Mouse (Mus musculus) limb, embryonic 15.5 days (tissue): ENCODE results near the gene Negr1. TPM values are rescaled to one million over a fixed set of nuclear protein-coding genes. Genes with fewer than 3 reads are reported as not detected.

ENCODE experiments used
- ATAC-seq: fragments of 200-750 bp; cut with Nextera tagmentation; 2 replicates; pipeline ENCODE4 v1.8.0; 2017; ENCODE audit warnings: low read depth, moderate TSS enrichment; ENCODE audit not compliant: insufficient number of reproducible peaks, low FRiP score, low TSS enrichment
- H3K27ac ChIP-seq: fragments of 300-500 bp; sonication (generic); 2 replicates; pipeline ENCODE4 v1.5.1; 2015; ENCODE audit warnings: moderate library complexity, mild to moderate bottlenecking, inconsistent platforms
- H3K27me3 ChIP-seq: fragments of 300-500 bp; sonication (generic); 2 replicates; pipeline ENCODE4 v1.6.1; 2015; ENCODE audit warnings: inconsistent platforms
- H3K36me3 ChIP-seq: fragments of 300-500 bp; sonication (generic); 2 replicates; pipeline ENCODE4 v1.6.1; 2015; ENCODE audit warnings: inconsistent platforms
- H3K4me1 ChIP-seq: fragments of 300-500 bp; sonication (generic); 2 replicates; pipeline ENCODE4 v1.6.1; 2015; ENCODE audit warnings: inconsistent platforms
- H3K4me2 ChIP-seq: fragments of 300-500 bp; sonication (generic); 2 replicates; pipeline ENCODE4 v1.6.1; 2015; ENCODE audit warnings: mild to moderate bottlenecking, inconsistent platforms
- H3K4me3 ChIP-seq: fragments of 300-500 bp; sonication (generic); 2 replicates; pipeline ENCODE4 v1.5.1; 2015; ENCODE audit warnings: mild to moderate bottlenecking, inconsistent platforms
- H3K9ac ChIP-seq: fragments of 300-500 bp; sonication (generic); 2 replicates; pipeline ENCODE4 v1.6.1; 2015; ENCODE audit warnings: inconsistent platforms
- H3K9me3 ChIP-seq: fragments of 300-500 bp; sonication (generic); 2 replicates; pipeline ENCODE4 v1.6.1; 2016; ENCODE audit warnings: inconsistent platforms
- WGBS: fragments of 180-500 bp; shearing (Covaris S2); methylation state at CpG from one replicate; pipeline ENCODE4 v1.1.7; 2015; 5-methylcytosine and 5-hydroxymethylcytosine counted together
- polyA plus RNA-seq: library from polyadenylated mRNA; unstranded; fragments of >200 nt; fragmentation: Nextera tagmentation; extraction: Ambion mirVana; gene quantifications from 2 replicates; pipeline ENCODE4 v1.2.1, GENCODE M21; 2015

Gene Negr1
- polyA plus RNA-seq, 1 experiment from 2014 or later: 6.8 TPM

- no peaks in the 10 kb centered on the region for H3K9me3 ChIP-seq
- H3K4me1 ChIP-seq: 0 out of 2 replicates have a peak, but pooled peaks cover 6% of the 10 kb centered on the region
- H3K9ac ChIP-seq: no peak overlapping the region
- H3K27ac ChIP-seq: no peak overlapping the region
- no peak overlapping the region for H3K4me2 ChIP-seq
- WGBS: 40% methylated on average over 8 of the region's 8 CpGs
- no peaks in the 10 kb centered on the region for H3K27me3 ChIP-seq
- H3K36me3 ChIP-seq: no peaks in the 10 kb centered on the region
- ATAC-seq: no peak
- H3K4me3 ChIP-seq: no peak overlapping the region
Measured at GRCm38 (mm10) chr3:157188939-157189725, 627.5 kb downstream of the Negr1 start.

GRCm38 (mm10) chr3:157189834-157190233 is 628.2 kb downstream of the Negr1 start:
- Histone ChIP-seq H3K4me3 (no peak overlapping the region), H3K27me3 (no peaks in the 10 kb centered on the region), H3K4me1 (0 out of 2 replicates have a peak, but pooled peaks cover 6% of the 10 kb centered on the region), H3K36me3 (no peaks in the 10 kb centered on the region), H3K9ac (no peak overlapping the region), H3K27ac (no peak overlapping the region), H3K4me2 (no peak overlapping the region), H3K9me3 (no peaks in the 10 kb centered on the region)
- ATAC-seq: no peak
- WGBS: 80% methylated on average over 4 of the region's 4 CpGs

DNA sequence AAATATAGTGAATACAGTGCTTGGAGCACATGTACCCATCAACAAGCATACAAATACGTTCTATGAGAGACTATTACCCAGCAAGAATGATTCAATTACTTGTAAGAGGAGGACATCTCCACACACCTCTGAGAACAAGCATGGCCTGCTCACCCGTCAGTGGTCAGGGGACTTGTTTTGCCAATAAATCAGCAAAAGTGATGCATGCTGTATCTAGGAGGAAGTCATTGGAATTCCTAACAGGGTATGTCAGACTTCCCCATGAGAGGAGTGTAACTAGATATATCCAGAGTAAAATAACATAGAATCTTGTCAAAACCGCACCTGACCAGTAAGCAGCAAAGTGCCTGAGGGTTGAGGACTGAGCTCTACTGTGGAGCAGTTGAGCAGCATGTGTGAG is 629.0 kb downstream of the Negr1 start:
- H3K4me2 ChIP-seq: no peak overlapping the region
- no peaks in the 10 kb centered on the region for H3K27me3 ChIP-seq
- H3K9me3 ChIP-seq: no peaks in the 10 kb centered on the region
- H3K36me3 ChIP-seq: no peaks in the 10 kb centered on the region
- 63% methylated on average over 3 of the region's 3 CpGs for WGBS
- H3K9ac ChIP-seq: no peak overlapping the region
- H3K27ac ChIP-seq: no peak overlapping the region
- H3K4me3 ChIP-seq: no peak overlapping the region
- no peak for ATAC-seq
- 0 out of 2 replicates have a peak, but pooled peaks cover 6% of the 10 kb centered on the region for H3K4me1 ChIP-seq

DNA sequence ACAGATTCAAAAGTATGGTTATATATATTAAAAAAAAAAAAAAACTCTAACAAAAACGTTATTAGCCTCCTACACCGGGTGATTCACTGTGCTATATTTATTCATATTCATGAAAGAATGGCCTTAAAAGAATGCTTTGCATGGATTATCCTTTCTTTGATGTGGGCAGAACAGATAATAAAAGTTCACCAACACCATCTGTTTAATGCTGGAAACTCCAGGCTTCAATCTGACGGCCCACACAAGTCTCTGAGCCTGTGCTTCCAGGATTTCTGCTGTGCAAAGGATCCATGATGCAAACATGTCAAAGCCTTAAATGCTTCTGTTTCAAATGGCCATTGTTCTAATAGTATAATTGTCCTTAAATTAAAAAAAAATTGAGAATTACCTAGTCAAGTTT is 630.4 kb downstream of the Negr1 start:
- Histone ChIP-seq H3K4me2 (no peak overlapping the region), H3K27ac (no peak overlapping the region), H3K4me3 (no peak overlapping the region), H3K4me1 (0 out of 2 replicates have a peak, but pooled peaks cover 6% of the 10 kb centered on the region), H3K36me3 (no peaks in the 10 kb centered on the region), H3K9me3 (no peaks in the 10 kb centered on the region), H3K27me3 (no peaks in the 10 kb centered on the region), H3K9ac (no peak overlapping the region)
- 60% methylated on average over 3 of the region's 3 CpGs for WGBS
- ATAC-seq: no peak

DNA sequence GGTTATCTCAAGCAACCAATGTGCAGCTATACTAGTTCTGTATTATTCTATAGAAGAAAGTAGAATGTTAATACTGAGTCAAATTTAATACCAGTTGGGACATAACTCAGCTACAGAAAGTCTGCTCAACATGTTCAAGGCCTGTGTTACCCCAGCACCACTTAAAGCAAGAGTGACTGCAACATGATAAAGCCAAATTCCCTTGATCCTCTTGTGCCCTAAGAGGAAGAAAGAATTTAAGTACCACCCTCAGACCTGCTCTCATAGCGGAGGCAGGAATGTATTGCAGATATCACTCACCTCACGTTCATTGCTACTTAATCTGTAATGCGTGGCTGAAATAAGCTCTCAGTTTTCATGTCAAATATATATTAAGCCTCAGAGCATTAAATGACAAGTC is 631.5 kb downstream of the Negr1 start:
- Histone ChIP-seq H3K27me3 (no peaks in the 10 kb centered on the region), H3K4me1 (0 out of 2 replicates have a peak, but pooled peaks cover 6% of the 10 kb centered on the region), H3K36me3 (no peaks in the 10 kb centered on the region), H3K4me2 (no peak overlapping the region), H3K27ac (no peak overlapping the region), H3K4me3 (no peak overlapping the region), H3K9me3 (no peaks in the 10 kb centered on the region), H3K9ac (no peak overlapping the region)
- 74% methylated on average over 3 of the region's 3 CpGs for WGBS
- ATAC-seq: no peak

DNA sequence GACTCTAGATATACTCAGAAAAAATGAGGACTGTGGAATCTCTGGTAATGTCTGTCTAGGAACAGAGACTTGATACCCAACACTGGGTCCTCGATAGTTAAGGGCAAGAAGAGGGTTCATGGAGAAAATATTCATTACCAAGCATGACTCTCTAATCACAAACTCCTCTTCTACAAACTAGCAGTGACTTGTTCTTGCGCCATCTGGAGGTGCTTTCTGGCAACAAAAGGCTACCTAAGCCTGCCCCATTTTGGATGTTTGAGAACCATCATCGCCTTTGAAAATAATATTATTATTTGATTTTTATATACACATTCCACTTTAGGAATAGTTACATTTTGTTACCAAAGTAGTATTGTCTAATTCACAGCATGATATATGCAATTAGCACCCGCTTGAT is 637.1 kb downstream of the Negr1 start:
- ATAC-seq: no peak
- WGBS: 82% methylated on average over 4 of the region's 4 CpGs

GRCm38 (mm10) chr3:157201726-157202125 is 640.1 kb downstream of the Negr1 start:
- no peaks in the 10 kb centered on the region for H3K9me3 ChIP-seq
- WGBS: 93% methylated on average over 2 of the region's 2 CpGs
- no peaks in the 10 kb centered on the region for H3K27me3 ChIP-seq
- H3K4me1 ChIP-seq: no peaks in the 10 kb centered on the region
- H3K4me3 ChIP-seq: no peak overlapping the region
- no peak overlapping the region for H3K27ac ChIP-seq
- no peak overlapping the region for H3K4me2 ChIP-seq
- ATAC-seq: no peak
- no peak overlapping the region for H3K9ac ChIP-seq
- H3K36me3 ChIP-seq: no peaks in the 10 kb centered on the region

More for the DNA sequence above, 637.1 kb downstream of the Negr1 start:
- Histone ChIP-seq H3K9ac (no peak overlapping the region), H3K36me3 (no peaks in the 10 kb centered on the region), H3K9me3 (no peaks in the 10 kb centered on the region), H3K27ac (no peak overlapping the region), H3K4me2 (no peak overlapping the region), H3K4me3 (no peak overlapping the region), H3K27me3 (no peaks in the 10 kb centered on the region), H3K4me1 (no peaks in the 10 kb centered on the region)

- Histone ChIP-seq H3K36me3 (no peaks in the 10 kb centered on the region), H3K4me1 (no peaks in the 10 kb centered on the region), H3K9ac (no peak overlapping the region), H3K9me3 (no peaks in the 10 kb centered on the region), H3K4me3 (no peak overlapping the region), H3K27ac (no peak overlapping the region), H3K4me2 (no peak overlapping the region), H3K27me3 (no peaks in the 10 kb centered on the region)
- no peak for ATAC-seq
- 61% methylated on average over 8 of the region's 8 CpGs for WGBS
Measured at GRCm38 (mm10) chr3:157203573-157203972, 642.0 kb downstream of the Negr1 start.

GRCm38 (mm10) chr3:157206752-157207151 is 645.2 kb downstream of the Negr1 start:
- Histone ChIP-seq H3K4me1 (no peaks in the 10 kb centered on the region), H3K27ac (no peak overlapping the region), H3K27me3 (no peaks in the 10 kb centered on the region), H3K36me3 (no peaks in the 10 kb centered on the region), H3K9me3 (no peaks in the 10 kb centered on the region), H3K9ac (no peak overlapping the region), H3K4me2 (no peak overlapping the region), H3K4me3 (no peak overlapping the region)
- WGBS: 75% methylated on average over 3 of the region's 3 CpGs
- ATAC-seq: no peak

DNA sequence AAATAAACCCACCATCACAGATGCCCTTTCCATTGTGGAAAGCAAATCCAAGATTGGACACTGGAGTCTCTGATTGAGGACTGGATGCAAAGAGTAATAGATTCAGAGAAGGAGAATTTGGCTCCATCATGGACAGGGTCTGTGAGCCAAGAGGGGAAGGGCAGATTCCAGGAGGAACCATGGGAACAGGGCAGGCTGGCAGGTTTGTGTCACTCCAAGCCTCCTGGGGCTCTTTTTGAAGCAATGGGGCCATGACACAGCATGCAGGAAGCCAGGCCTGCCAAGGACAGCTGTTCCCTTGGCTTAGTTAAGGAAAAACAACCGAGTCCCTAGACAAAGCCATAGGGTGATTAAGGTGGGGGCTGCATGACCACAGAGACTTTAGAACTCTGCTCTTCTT is 647.4 kb downstream of the Negr1 start:
- Histone ChIP-seq H3K9me3 (no peaks in the 10 kb centered on the region), H3K4me3 (no peak overlapping the region), H3K9ac (no peak overlapping the region), H3K4me2 (no peak overlapping the region), H3K27me3 (no peaks in the 10 kb centered on the region), H3K36me3 (no peaks in the 10 kb centered on the region), H3K27ac (no peak overlapping the region), H3K4me1 (no peaks in the 10 kb centered on the region)
- no peak for ATAC-seq
- 19% methylated on average over 1 of the region's 1 CpGs for WGBS

DNA sequence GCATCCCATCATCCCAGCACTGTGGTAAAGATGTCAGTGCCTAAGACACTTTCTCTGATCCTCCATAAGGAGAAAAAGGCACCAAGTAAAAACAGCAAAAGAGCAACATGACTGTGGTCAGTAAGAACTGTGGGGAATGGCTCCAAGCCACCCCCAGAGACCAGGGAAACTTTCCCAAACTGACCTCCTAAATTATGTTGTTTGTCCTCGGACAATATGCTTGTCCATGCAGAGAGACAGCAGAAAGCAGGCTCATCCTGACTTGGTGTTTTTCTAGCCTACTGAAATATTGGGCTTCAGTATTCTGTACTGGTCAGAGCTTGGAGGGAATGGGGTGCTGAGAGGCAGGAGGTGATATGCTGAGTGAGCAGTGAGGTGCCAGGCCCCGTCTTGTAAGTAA is 647.8 kb downstream of the Negr1 start:
- ATAC-seq: no peak
- no peaks in the 10 kb centered on the region for H3K9me3 ChIP-seq
- no peaks in the 10 kb centered on the region for H3K36me3 ChIP-seq
- no peaks in the 10 kb centered on the region for H3K4me1 ChIP-seq
- no peak overlapping the region for H3K4me3 ChIP-seq
- H3K27ac ChIP-seq: no peak overlapping the region
- WGBS: 71% methylated on average over 2 of the region's 2 CpGs
- H3K4me2 ChIP-seq: no peak overlapping the region
- no peak overlapping the region for H3K9ac ChIP-seq
- no peaks in the 10 kb centered on the region for H3K27me3 ChIP-seq

GRCm38 (mm10) chr3:157215937-157216719 is 654.5 kb downstream of the Negr1 start:
- H3K27me3 ChIP-seq: no peaks in the 10 kb centered on the region
- no peaks in the 10 kb centered on the region for H3K36me3 ChIP-seq
- no peak overlapping the region for H3K4me3 ChIP-seq
- no peak for ATAC-seq
- no peak overlapping the region for H3K4me2 ChIP-seq
- 58% methylated on average over 5 of the region's 5 CpGs for WGBS
- no peak overlapping the region for H3K9ac ChIP-seq
- no peaks in the 10 kb centered on the region for H3K9me3 ChIP-seq
- no peaks in the 10 kb centered on the region for H3K4me1 ChIP-seq
- H3K27ac ChIP-seq: no peak overlapping the region
